ENCODE assay signal across 17 mouse cellular contexts in genomic region chr10:68553677-68554076, GRCm38 (mm10). TPM values are rescaled to one million over a fixed set of nuclear protein-coding genes. Genes with fewer than 3 reads are reported as not detected.
"Had no signal": no experiment of that assay in that cellular context is flagged by ENCODE, and none has a peak within 500 bp of the region (broad histone marks: within the 10 kb centered on the region; RNA-seq: fewer than 3 reads in every experiment).

No protein-coding gene starts in this region.

- DNase-seq: kidney, adult 18-20 months; kidney, adult 9 months; kidney, postnatal 14 days; kidney, postnatal 4 days; liver; lung, adult 18-20 months; lung, postnatal 10 days; lung, postnatal 36 days; retina, postnatal 1 day; thymus, postnatal 4 days had no signal

- ATAC-seq: liver, embryonic 12.5 days; midbrain, embryonic 13.5 days; midbrain, embryonic 16.5 days had no signal

RNA-seq across cellular contexts. Expression of gene Cabcoco1, which starts 12.0 kb away (rescaled TPM):
- total RNA-seq: monocyte, adult 5-6 weeks had no signal
- polyA plus RNA-seq: midbrain, embryonic 10.5 days; myocyte; small intestine, adult 2 months had no signal
